Mouse (Mus musculus) liver, adult 2 months (tissue): Measurements from ENCODE around the gene Ptprm. TPM values are rescaled to one million over a fixed set of nuclear protein-coding genes. Genes with fewer than 3 reads are reported as not detected.

ENCODE experiments used
- DNase-seq: peaks from one replicate; pipeline ENCODE4 v3.0.0-alpha.2; 2011; ENCODE audit warnings: low read depth, low spot score; ENCODE audit errors: extremely low read depth
- H3K27ac ChIP-seq: fragments of 200-500 bp; replicated peaks from 2 replicates; pipeline ENCODE4 v1.5.1; 2012; ENCODE audit warnings: low read depth, mild to moderate bottlenecking, control low read depth, inconsistent platforms, low read length; ENCODE audit not compliant: insufficient read depth
- H3K27me3 ChIP-seq: fragments of 200-500 bp; 2 replicates; pipeline ENCODE4 v1.6.1; 2012; ENCODE audit warnings: mild to moderate bottlenecking, moderate library complexity, low read length, inconsistent platforms; ENCODE audit not compliant: control insufficient read depth, insufficient read depth
- H3K36me3 ChIP-seq: fragments of 200-500 bp; 2 replicates; pipeline ENCODE4 v1.6.1; 2012; ENCODE audit warnings: low read length, inconsistent platforms; ENCODE audit not compliant: control insufficient read depth, insufficient read depth
- H3K4me1 ChIP-seq: fragments of 200-500 bp; 2 replicates; pipeline ENCODE4 v1.6.1; 2011; ENCODE audit warnings: low read length; ENCODE audit not compliant: control insufficient read depth, insufficient read depth
- H3K4me3 ChIP-seq: fragments of 200-500 bp; 2 replicates; pipeline ENCODE4 v1.5.1; 2011; ENCODE audit warnings: low read depth, mild to moderate bottlenecking, control low read depth, low read length, moderate library complexity; ENCODE audit not compliant: insufficient read depth
- H3K79me2 ChIP-seq: fragments of 200-500 bp; 2 replicates; pipeline ENCODE4 v1.6.1; 2012; ENCODE audit warnings: inconsistent platforms, mild to moderate bottlenecking, low read length, moderate library complexity; ENCODE audit not compliant: control insufficient read depth, insufficient read depth
- H3K9ac ChIP-seq: fragments of 200-500 bp; 2 replicates; pipeline ENCODE4 v1.6.1; 2012; ENCODE audit warnings: low read depth, mild to moderate bottlenecking, control low read depth, inconsistent platforms, low read length
- CTCF ChIP-seq: fragments of 200-500 bp; IDR thresholded peaks from 2 replicates; pipeline ENCODE4 v1.5.1; 2011; ENCODE audit warnings: low read depth, low read length, control low read depth
- POLR2A ChIP-seq: fragments of 200-500 bp; IDR thresholded peaks from 2 replicates; pipeline ENCODE4 v1.6.1; 2011; ENCODE audit warnings: low read length, control low read depth; ENCODE audit not compliant: insufficient read depth; ENCODE audit errors: extremely low read depth
- WGBS: fragments of 180-500 bp; shearing (Covaris S2); methylation state at CpG from one replicate; pipeline ENCODE4 v1.1.7; 2018; 5-methylcytosine and 5-hydroxymethylcytosine counted together
- polyA plus RNA-seq: library from polyadenylated mRNA; depleted of rRNA; stranded (reverse); fragments of >200 nt; gene quantifications from 2 replicates; pipeline ENCODE4 v1.2.3, GENCODE M21; 2012
- total RNA-seq: library from RNA; depleted of rRNA; stranded (reverse); fragments of >200 nt; gene quantifications from 2 replicates; pipeline ENCODE4 v1.2.3, GENCODE M21; 2014

Gene Ptprm
- total and polyA plus RNA-seq, 2 experiments: 0.78 to 3.3 TPM

- no peak for DNase-seq
These were observed 320.7 kb downstream of the Ptprm start for GRCm38 (mm10) chr17:67033547-67033946.

GRCm38 (mm10) chr17:67032021-67032420 is 322.2 kb downstream of the Ptprm start:
- TF ChIP-seq POLR2A (no peak), CTCF (no peak)
- DNase-seq: no peak
- no peak overlapping the region for H3K4me3 ChIP-seq
- H3K27ac ChIP-seq: no peak overlapping the region
- no peak overlapping the region for H3K9ac ChIP-seq
- H3K27me3 ChIP-seq: no peaks in the 10 kb centered on the region
- H3K36me3 ChIP-seq: no peaks in the 10 kb centered on the region
- no peaks in the 10 kb centered on the region for H3K4me1 ChIP-seq
- no peaks in the 10 kb centered on the region for H3K79me2 ChIP-seq
- 90% methylated on average over 6 of the region's 6 CpGs for WGBS

More at GRCm38 (mm10) chr17:67033547-67033946, 320.7 kb downstream of the Ptprm start:
- Histone ChIP-seq H3K9ac (no peak overlapping the region), H3K4me1 (no peaks in the 10 kb centered on the region), H3K36me3 (no peaks in the 10 kb centered on the region), H3K27ac (no peak overlapping the region), H3K27me3 (no peaks in the 10 kb centered on the region), H3K79me2 (no peaks in the 10 kb centered on the region), H3K4me3 (no peak overlapping the region)
- WGBS: 95% methylated on average over 3 of the region's 3 CpGs
- TF ChIP-seq CTCF (no peak), POLR2A (no peak)

GRCm38 (mm10) chr17:67031341-67031740 is 322.9 kb downstream of the Ptprm start:
- Histone ChIP-seq H3K27ac (no peak overlapping the region), H3K4me1 (no peaks in the 10 kb centered on the region), H3K9ac (no peak overlapping the region), H3K27me3 (no peaks in the 10 kb centered on the region), H3K4me3 (no peak overlapping the region), H3K36me3 (no peaks in the 10 kb centered on the region), H3K79me2 (no peaks in the 10 kb centered on the region)
- TF ChIP-seq POLR2A (no peak), CTCF (no peak)
- no peak for DNase-seq
- 71% methylated on average over 4 of the region's 4 CpGs for WGBS

- 91% methylated on average over 9 of the region's 9 CpGs for WGBS
- Histone ChIP-seq H3K36me3 (no peaks in the 10 kb centered on the region), H3K79me2 (no peaks in the 10 kb centered on the region), H3K27ac (no peak overlapping the region), H3K4me3 (no peak overlapping the region), H3K4me1 (no peaks in the 10 kb centered on the region; the same call in 1 of the 2 replicates), H3K27me3 (no peaks in the 10 kb centered on the region), H3K9ac (no peak overlapping the region)
- DNase-seq: no peak
- TF ChIP-seq POLR2A: no peak
- TF ChIP-seq CTCF: no peak
These were observed 327.0 kb downstream of the Ptprm start for GRCm38 (mm10) chr17:67027274-67027673.

GRCm38 (mm10) chr17:67016501-67016900 is 337.8 kb downstream of the Ptprm start:
- Histone ChIP-seq H3K9ac (no peak overlapping the region), H3K4me3 (no peak overlapping the region), H3K79me2 (no peaks in the 10 kb centered on the region), H3K36me3 (no peaks in the 10 kb centered on the region), H3K27me3 (no peaks in the 10 kb centered on the region), H3K27ac (no peak overlapping the region), H3K4me1 (no peaks in the 10 kb centered on the region)
- DNase-seq: no peak
- WGBS: 69% methylated on average over 6 of the region's 6 CpGs
- no peak for TF ChIP-seq CTCF
- TF ChIP-seq POLR2A: no peak

- DNase-seq: no peak
- Histone ChIP-seq H3K4me1 (no peaks in the 10 kb centered on the region), H3K36me3 (no peaks in the 10 kb centered on the region), H3K79me2 (no peaks in the 10 kb centered on the region), H3K4me3 (no peak overlapping the region), H3K27me3 (no peaks in the 10 kb centered on the region), H3K9ac (no peak overlapping the region), H3K27ac (no peak overlapping the region)
- 90% methylated on average over 6 of the region's 6 CpGs for WGBS
- no peak for TF ChIP-seq POLR2A
- no peak for TF ChIP-seq CTCF
These were observed 341.0 kb downstream of the Ptprm start for GRCm38 (mm10) chr17:67013217-67013616.
